Mouse (Mus musculus) embryonic stem cell, embryonic (primary cell): ENCODE data around the gene Cep89.

Source experiments
- CTCF ChIA-PET, 4 experiments: fragments of 300-600 bp in 2 of 4; fragments of 350-600 bp in 2 of 4; sonication (Branson Sonifier 250); formaldehyde crosslinking; loops; one replicate each; lab custom pipeline; 2022; ENCODE audit warnings: inconsistent platforms in 2 of 4; lab: Charles Lee
- POLR2A ChIA-PET, 4 experiments: fragments of 300-600 bp in 2 of 4; fragments of 350-600 bp in 2 of 4; sonication (Branson Sonifier 250); formaldehyde crosslinking; loops; one replicate each; lab custom pipeline; 2022; ENCODE audit warnings: antibody characterized with exemption in 4 of 4, inconsistent platforms in 1 of 4; lab: Charles Lee

Cep89 gene

DNA sequence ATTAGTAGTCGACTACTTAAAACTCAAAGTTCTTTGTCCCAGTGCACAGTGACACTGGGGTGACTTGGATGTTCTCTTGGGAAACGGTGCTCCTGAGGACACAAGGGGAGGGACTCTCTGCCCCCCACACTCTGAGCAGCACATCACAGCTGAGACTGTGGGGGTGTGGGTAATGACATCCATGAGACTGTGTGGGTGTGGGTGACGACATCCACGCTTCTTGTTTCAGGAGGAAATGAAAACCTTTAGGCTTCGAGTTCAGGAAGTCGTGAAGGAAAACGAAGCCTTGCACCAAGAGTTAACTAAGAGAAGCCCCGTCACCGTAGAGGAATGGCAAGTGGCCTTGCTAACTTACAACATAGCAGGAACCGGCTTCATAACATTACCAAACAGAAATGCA, 26.2 kb downstream of the Cep89 start:
- POLR2A ChIA-PET, result interaction anchor here in 1 of 4 experiments (1.2 to 2.6 kb wide), 2 partner anchors 13 to 26 kb away, joined by 4 to 7 read pairs; partner anchors contain the start of genes Cep89 and Faap24
- CTCF ChIA-PET, result interaction anchor here in 1 of 4 experiments (0.7 kb wide), 1 partner anchor 792 kb away, joined by 4 read pairs; no protein-coding TSS in a partner anchor

- ChIA-PET CTCF (interaction anchor here in 1 of 4 experiments (0.6 kb wide), 1 partner anchor 178 kb away, joined by 7 read pairs; no protein-coding TSS in a partner anchor), POLR2A (interaction anchor here in 1 of 4 experiments (0.6 kb wide), 1 partner anchor 328 kb away, joined by 3 read pairs; no protein-coding TSS in a partner anchor)
These were observed 31.3 kb downstream of the Cep89 start for GRCm38 (mm10) chr7:35428146-35428545.

GRCm38 (mm10) chr7:35435266-35435665, 38.4 kb downstream of the Cep89 start:
- ChIA-PET POLR2A (interaction anchor here in 2 of 4 experiments (1.3 to 2.9 kb wide), 6 partner anchors 9 to 43 kb away, joined by 3 to 10 read pairs (median 4); partner anchors contain the start of gene Slc7a9 (in 1 of the 2)), CTCF (interaction anchor here in 1 of 4 experiments (0.6 to 0.7 kb wide), 2 partner anchors 13 to 67 kb away, joined by 3 read pairs; no protein-coding TSS in a partner anchor)

DNA sequence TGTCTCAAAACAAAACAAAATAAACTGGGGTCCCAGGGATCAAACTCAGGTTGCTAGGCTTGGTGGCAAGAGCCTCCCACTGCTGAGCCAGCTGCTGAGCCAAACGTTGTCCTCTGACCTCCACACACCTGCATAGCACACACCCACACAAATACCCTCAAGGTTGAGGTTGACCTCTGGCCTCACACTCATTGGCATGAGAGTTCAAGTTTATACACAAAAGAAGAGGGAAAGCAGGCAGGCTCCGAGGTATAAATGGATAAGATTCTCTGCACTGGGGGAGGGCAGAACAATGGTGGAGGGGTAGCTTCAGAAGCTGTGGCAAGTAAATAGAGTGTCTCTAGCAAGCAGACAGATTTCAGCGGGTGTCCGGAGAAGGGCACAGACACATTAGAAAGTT, 50.7 kb downstream of the Cep89 start:
- CTCF ChIA-PET, result interaction anchor here in 3 of 4 experiments (0.6 to 1.2 kb wide), 6 partner anchors 12 to 234 kb away, joined by 3 to 6 read pairs (median 4); no protein-coding TSS in a partner anchor
- POLR2A ChIA-PET, result interaction anchor here in 3 of 4 experiments (0.6 to 5.3 kb wide), 23 partner anchors 9 to 1959 kb away, joined by 3 to 30 read pairs (median 5); partner anchors contain the start of genes Ankrd27 (in 1 of the 3), Gpatch1 (in 1 of the 3) and Rhpn2 (in 1 of the 3)

DNA sequence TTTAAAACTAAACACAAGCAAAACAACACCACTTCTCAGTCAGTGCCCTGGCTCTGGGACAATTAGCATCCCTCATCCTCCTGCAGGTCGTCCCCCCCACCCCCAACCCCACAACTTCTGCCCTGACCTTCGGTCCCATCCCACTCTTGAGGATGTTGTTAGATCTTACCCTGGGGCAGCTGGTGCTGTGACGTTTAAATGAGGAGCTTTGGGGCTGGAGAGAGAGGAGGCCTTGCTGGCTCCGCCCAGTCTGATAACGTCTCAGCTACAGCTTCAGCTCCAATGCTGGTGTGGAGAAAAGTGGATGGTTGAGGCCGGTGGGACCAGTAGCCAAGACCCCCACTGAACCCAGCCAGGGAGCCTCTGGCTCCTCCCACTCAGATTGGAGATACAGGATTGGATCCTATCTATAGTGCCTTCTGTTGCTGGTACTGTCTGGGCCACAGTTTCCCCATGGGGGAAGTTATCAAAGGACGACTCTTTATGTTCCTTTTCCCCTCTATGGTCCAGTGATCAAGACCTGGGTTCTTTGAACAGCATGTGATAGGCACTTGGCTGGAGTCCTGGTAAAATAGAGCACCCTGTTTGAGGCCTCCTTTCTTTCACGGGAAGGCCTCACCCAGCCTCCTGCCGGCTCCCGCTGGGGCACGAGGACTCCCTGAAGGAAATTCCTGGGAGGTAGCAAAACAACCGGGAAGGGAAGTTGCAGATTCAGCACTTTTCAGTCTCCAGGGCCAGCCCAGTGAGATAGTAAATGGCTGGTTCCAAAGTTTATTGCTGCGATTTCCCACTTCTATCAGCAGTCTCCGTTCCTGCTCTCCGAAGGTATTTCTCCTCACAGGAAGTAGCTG, 51.4 kb downstream of the Cep89 start, which contains the start of gene Slc7a9:
Slc7a9 (plus strand) TSS at position 801 of the 851 bp plus-strand sequence.
- CTCF ChIA-PET, result interaction anchor here in 2 of 4 experiments (0.6 to 1.2 kb wide), 3 partner anchors 13 to 518 kb away, joined by 3 to 11 read pairs (median 6); no protein-coding TSS in a partner anchor
- POLR2A ChIA-PET, result interaction anchor here in 3 of 4 experiments (0.6 to 5.3 kb wide), 19 partner anchors 8 to 356 kb away, joined by 3 to 30 read pairs (median 4); partner anchors contain the start of genes Ankrd27 (in 1 of the 3), Gpatch1 (in 1 of the 3) and Rhpn2 (in 1 of the 3)

GRCm38 (mm10) chr7:35448867-35449266, 52.0 kb downstream of the Cep89 start:
- ChIA-PET CTCF (interaction anchor here in 1 of 4 experiments (0.7 kb wide), 1 partner anchor 519 kb away, joined by 11 read pairs; no protein-coding TSS in a partner anchor), POLR2A (interaction anchor here in 3 of 4 experiments (0.5 to 5.3 kb wide), 7 partner anchors 11 to 106 kb away, joined by 3 to 30 read pairs (median 4); no protein-coding TSS in a partner anchor)

DNA sequence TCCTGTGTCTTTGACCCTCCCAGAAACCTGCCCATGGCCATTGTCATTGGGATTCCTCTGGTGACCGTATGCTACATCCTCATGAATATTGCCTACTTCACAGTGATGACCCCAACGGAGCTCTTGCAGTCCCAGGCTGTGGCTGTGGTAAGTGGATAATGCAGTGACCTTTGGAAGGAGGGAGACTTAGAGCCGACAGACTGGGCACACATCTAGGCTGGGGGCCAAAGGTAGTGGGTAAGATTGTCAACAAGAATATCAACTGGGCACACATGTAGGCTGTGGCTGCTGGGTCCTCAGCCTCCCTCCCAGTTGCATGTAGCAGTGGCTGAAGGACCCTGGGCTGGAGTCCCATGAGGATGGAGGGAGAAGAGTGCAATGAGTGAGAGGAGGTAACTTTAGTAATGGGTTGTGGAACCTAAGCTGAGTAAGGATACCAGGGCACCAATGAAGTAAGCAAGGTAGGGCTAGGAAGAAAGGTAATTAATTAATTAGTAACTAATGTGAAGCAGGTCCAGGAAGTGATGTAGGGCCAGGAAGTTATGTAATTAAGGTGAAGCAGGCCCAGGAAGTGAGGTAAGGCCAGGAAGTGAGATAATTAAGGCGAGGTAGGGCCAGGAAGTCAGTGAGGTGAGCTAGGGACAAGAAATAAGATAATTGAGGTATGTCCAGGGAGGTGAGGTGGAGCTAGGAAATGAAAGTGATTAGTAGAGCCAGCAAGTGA, 59.4 kb downstream of the Cep89 start:
- ChIA-PET POLR2A (interaction anchor here in 2 of 4 experiments (0.9 to 1.5 kb wide), 4 partner anchors 9 to 33 kb away, joined by 3 to 7 read pairs (median 4); no protein-coding TSS in a partner anchor), CTCF (interaction anchor here in 1 of 4 experiments (0.5 kb wide), 1 partner anchor 178 kb away, joined by 3 read pairs; no protein-coding TSS in a partner anchor)

DNA sequence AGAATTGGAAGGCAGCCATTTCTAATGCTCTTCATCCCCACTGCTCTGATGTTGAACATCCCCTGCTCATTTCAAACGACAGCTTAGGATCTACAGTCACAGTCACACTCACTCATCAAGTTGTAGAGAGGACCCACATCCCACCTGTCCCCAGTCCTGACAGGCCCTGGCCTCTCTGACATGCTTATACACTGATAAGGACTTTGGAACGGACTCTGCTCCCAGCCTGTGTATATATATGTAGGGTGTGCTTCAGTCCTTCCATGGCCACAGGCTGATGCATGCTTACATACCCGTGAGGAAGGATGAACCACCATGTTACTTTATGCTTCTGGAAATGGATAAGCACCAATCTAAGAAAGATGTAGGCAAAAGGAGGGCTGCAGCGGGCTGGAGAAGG, 64.1 kb downstream of the Cep89 start:
- POLR2A ChIA-PET, result no interaction called here
- CTCF ChIA-PET, result interaction anchor here in 1 of 4 experiments (0.7 kb wide), 1 partner anchor 926 kb away, joined by 3 read pairs; no protein-coding TSS in a partner anchor

DNA sequence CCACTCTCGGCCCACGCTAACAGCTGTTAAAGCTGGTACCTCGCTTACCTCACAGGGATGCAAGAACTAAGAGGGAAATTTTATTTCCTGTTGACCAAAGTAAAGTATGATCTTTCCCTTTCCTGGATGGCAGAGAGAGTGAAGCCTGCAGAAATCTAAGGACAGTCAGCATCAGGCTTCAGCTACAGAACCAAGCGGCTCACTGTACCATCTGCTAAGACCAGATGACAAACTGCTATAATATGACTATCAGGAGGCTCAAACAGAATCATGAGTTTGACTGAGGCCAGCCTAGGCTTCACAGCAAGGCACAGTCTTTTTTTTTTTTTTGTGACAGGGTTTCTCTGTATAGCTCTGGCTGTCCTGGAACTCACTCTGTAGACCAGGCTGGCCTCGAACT, 68.2 kb downstream of the Cep89 start:
- ChIA-PET CTCF (interaction anchor here in 2 of 4 experiments (0.7 to 1.4 kb wide), 3 partner anchors 36 to 616 kb away, joined by 3 read pairs; no protein-coding TSS in a partner anchor), POLR2A (interaction anchor here in 2 of 4 experiments (1.1 to 3.8 kb wide), 3 partner anchors 16 to 49 kb away, joined by 3 to 30 read pairs (median 6); partner anchors contain the start of gene Slc7a9 (in 1 of the 2))

DNA sequence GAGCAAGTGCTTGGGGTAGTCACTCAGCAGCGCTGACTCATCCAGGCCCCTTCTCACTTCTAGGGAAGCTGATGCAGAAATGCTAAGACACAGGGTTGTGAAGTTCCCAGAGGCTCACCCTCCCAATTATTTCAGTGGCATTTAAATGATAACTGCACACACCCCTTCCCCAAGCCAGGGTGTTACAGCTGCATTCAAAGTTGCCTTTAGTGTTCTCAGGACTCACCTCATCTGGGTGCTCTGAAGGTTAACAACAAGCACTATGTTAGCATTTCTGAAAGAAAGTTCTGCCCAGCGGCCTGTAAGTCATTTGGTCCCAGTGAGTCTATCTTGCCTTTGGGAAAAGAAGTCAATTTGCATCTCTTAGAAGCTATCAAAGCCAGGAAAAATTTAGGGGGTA, 71.0 kb downstream of the Cep89 start:
- POLR2A ChIA-PET, result interaction anchor here in 3 of 4 experiments (0.6 to 3.8 kb wide), 8 partner anchors 12 to 553 kb away, joined by 3 to 30 read pairs (median 4); partner anchors contain the start of genes Slc7a9 (in 2 of the 3), Cep89 (in 1 of the 3) and Faap24 (in 1 of the 3)

GRCm38 (mm10) chr7:35470794-35471193, 74.0 kb downstream of the Cep89 start:
- CTCF ChIA-PET, result interaction anchor here in 1 of 4 experiments (1.0 kb wide), 1 partner anchor 112 kb away, joined by 4 read pairs; no protein-coding TSS in a partner anchor
- POLR2A ChIA-PET, result interaction anchor here in 1 of 4 experiments (0.6 kb wide), 2 partner anchors 83 to 142 kb away, joined by 3 to 4 read pairs; no protein-coding TSS in a partner anchor

More for the DNA sequence above, 71.0 kb downstream of the Cep89 start:
- CTCF ChIA-PET, result no interaction called here

DNA sequence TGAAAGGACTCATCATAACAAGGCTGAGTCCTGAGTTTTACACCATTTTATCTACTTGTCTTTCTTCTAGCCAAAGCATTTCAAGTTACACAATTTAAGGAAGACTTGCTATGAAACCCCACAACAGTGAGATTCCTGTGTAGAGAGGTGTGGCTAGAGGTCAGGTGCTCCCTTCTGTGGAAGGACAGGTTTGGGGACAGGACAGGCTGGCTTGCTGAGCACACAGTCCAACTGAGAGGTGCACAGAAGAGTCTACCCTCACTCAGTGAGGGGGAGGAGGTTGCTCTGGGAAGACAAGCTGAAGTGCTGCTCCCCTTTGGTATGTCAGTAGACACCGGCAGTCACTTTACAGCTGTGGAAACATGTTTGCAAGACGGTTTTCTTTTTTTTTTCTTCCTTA, 79.6 kb downstream of the Cep89 start:
- ChIA-PET CTCF (no interaction called here), POLR2A (interaction anchor here in 1 of 4 experiments (1.2 to 1.3 kb wide), 2 partner anchors 30 to 41 kb away, joined by 4 read pairs; no protein-coding TSS in a partner anchor)

GRCm38 (mm10) chr7:35485126-35485525, 88.3 kb downstream of the Cep89 start:
- CTCF ChIA-PET, result interaction anchor here in 1 of 4 experiments (0.5 kb wide), 1 partner anchor 114 kb away, joined by 3 read pairs; no protein-coding TSS in a partner anchor
- POLR2A ChIA-PET, result interaction anchor here in 1 of 4 experiments (1.5 to 3.3 kb wide), 2 partner anchors 16 to 50 kb away, joined by 3 to 16 read pairs; no protein-coding TSS in a partner anchor

GRCm38 (mm10) chr7:35486553-35486952, 89.7 kb downstream of the Cep89 start:
- POLR2A ChIA-PET, result interaction anchor here in 1 of 4 experiments (1.1 to 3.3 kb wide), 4 partner anchors 12 to 44 kb away, joined by 3 to 16 read pairs (median 4); no protein-coding TSS in a partner anchor
- CTCF ChIA-PET, result no interaction called here
